Mouse (Mus musculus) ES-CJ7 (cell line): Measurements from ENCODE around the gene Ubac1.

Source experiments
- DNase-seq: peaks from one replicate; pipeline ENCODE4 v3.0.0; 2011; ENCODE audit warnings: low read depth, low spot score

Gene Ubac1

GRCm38 (mm10) chr2:26024138-26025075 is 2.9 kb upstream of the Ubac1 start:
- peak; percentile 57 for DNase-seq

GRCm38 (mm10) chr2:26022626-26023025 is 1.1 kb upstream of the Ubac1 start:
- no peak for DNase-seq

GRCm38 (mm10) chr2:26022258-26022565 is 665 bp upstream of the Ubac1 start:
- no peak for DNase-seq

- no peak for DNase-seq
These were observed 610 bp downstream of the Ubac1 start for GRCm38 (mm10) chr2:26020714-26021560.

- no peak for DNase-seq
These were observed 1.6 kb downstream of the Ubac1 start for GRCm38 (mm10) chr2:26019923-26020322.

- no peak for DNase-seq
These were observed 4.2 kb downstream of the Ubac1 start for GRCm38 (mm10) chr2:26017326-26017725.

GRCm38 (mm10) chr2:26013674-26014073 is 7.9 kb downstream of the Ubac1 start:
- DNase-seq = no peak

GRCm38 (mm10) chr2:26011420-26011819 is 10.1 kb downstream of the Ubac1 start:
- DNase-seq = no peak

GRCm38 (mm10) chr2:26002001-26002400 is 19.5 kb downstream of the Ubac1 start:
- DNase-seq = no peak

GRCm38 (mm10) chr2:26001136-26001535 is 20.4 kb downstream of the Ubac1 start:
- DNase-seq = no peak

GRCm38 (mm10) chr2:25997716-25998115 is 23.8 kb downstream of the Ubac1 start:
- DNase-seq = no peak

- DNase-seq = no peak
These were observed 26.8 kb downstream of the Ubac1 start for GRCm38 (mm10) chr2:25994791-25995190.

GRCm38 (mm10) chr2:25992285-25992684 is 29.3 kb downstream of the Ubac1 start:
- DNase-seq = peak; percentile 11

GRCm38 (mm10) chr2:25989651-25990050 is 31.9 kb downstream of the Ubac1 start:
- no peak for DNase-seq

- no peak for DNase-seq
These were observed 33.7 kb downstream of the Ubac1 start for GRCm38 (mm10) chr2:25987817-25988216.

- no peak for DNase-seq
These were observed 34.9 kb downstream of the Ubac1 start for GRCm38 (mm10) chr2:25986601-25987000.

- peak; percentile 100 for DNase-seq
These were observed 38.2 kb downstream of the Ubac1 start, which contains the start of gene Camsap1 for GRCm38 (mm10) chr2:25983159-25983907. Gene Camsap1, minus strand, starts transcription at chr2:25983282.

- DNase-seq = peak; percentile 12
These were observed 39.0 kb downstream of the Ubac1 start for GRCm38 (mm10) chr2:25982426-25983091.

GRCm38 (mm10) chr2:25982052-25982425 is 39.5 kb downstream of the Ubac1 start:
- DNase-seq = peak; percentile 19

GRCm38 (mm10) chr2:25978997-25979396 is 42.5 kb downstream of the Ubac1 start:
- DNase-seq = no peak

- no peak for DNase-seq
These were observed 43.8 kb downstream of the Ubac1 start for GRCm38 (mm10) chr2:25977587-25978239.
